Mouse (Mus musculus) fat pad, adult 2 months (tissue): Measurements from ENCODE around the gene Rasl11b.

Experiments used
- DNase-seq: peaks from one replicate; pipeline ENCODE4 v3.0.0-alpha.2; 2011; ENCODE audit warnings: low read depth, low spot score; ENCODE audit errors: extremely low read depth

Rasl11b gene

DNA sequence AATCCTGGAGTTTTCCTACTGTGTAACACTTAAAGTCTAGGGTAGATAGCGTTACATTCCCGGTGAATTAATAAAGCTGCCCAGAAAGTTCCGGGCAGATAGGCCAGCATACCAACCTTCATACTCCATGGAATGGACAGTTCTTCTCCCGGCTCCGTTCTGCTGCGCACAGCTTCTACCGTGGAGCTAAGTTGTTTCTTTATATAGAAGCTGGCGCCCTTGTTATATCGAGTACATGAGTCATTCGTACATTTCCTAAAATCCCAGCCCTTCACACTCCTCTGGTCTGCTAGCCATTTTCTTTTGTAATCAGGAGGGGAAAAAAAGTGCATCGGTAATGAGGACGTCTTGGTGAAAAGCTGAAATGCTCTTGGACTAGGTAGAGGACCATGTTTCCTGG, 7.0 kb upstream of the Rasl11b start:
- no peak for DNase-seq

- DNase-seq = no peak
These were observed 6.2 kb upstream of the Rasl11b start for GRCm38 (mm10) chr5:74188886-74189285.

GRCm38 (mm10) chr5:74189484-74190160, 5.5 kb upstream of the Rasl11b start:
- DNase-seq = no peak

DNA sequence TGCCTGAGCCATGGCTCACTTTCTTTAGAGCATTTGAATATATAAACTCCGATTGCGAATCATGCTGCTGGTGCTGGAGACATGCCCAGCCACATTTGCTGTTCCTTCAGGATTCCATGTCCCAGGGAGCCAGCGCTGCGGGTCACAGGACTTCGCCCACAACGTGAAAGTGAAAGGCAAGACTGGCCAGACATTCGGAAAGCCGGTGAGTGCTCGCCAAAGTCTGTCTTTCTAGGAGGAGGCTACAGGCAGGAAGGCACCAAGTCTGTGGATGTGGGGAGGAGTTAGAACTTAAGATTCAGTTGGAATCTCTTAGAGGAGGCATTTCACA, 5.0 kb upstream of the Rasl11b start:
- DNase-seq = no peak

- no peak for DNase-seq
These were observed 4.2 kb upstream of the Rasl11b start for GRCm38 (mm10) chr5:74190911-74191310.

DNA sequence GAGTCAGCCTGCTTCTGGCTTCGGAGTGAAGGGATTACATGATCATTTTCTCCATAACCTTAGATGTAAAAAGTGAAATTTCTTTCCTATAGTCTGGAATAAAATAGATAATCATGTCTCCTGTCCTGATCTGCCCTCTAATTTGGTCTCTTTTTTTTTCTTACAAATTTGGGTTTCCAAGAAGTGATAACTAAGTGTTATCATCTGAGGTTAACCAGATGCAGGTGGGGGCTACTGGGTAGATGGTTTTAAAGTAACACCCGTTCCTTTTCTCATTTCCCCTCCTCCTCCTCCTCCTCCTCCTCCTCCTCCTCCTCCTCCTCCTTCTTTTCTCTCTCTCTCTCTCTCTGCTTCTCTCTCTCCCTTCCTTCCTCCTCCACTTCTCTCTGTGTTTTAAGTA, 2.1 kb upstream of the Rasl11b start:
- no peak for DNase-seq

DNA sequence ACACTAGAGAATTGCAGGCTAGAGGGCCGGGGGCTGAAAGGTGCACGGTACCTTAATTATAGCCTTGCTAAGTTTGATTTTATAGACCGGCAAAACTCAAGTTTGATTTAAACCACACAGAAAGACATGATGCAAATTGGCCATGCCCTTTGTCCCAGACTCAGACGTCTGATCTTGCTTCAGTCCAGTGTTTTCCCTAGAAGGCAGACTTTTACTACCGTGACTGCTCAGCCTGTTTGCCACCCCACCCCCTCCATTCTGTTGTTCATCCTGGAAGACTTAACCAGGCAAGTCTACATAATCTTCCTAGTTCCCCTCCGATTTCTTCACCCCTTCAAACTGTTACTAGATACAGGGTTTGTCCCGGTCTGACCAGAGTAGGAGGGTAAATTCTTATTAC, 1.5 kb upstream of the Rasl11b start:
- DNase-seq = no peak

DNA sequence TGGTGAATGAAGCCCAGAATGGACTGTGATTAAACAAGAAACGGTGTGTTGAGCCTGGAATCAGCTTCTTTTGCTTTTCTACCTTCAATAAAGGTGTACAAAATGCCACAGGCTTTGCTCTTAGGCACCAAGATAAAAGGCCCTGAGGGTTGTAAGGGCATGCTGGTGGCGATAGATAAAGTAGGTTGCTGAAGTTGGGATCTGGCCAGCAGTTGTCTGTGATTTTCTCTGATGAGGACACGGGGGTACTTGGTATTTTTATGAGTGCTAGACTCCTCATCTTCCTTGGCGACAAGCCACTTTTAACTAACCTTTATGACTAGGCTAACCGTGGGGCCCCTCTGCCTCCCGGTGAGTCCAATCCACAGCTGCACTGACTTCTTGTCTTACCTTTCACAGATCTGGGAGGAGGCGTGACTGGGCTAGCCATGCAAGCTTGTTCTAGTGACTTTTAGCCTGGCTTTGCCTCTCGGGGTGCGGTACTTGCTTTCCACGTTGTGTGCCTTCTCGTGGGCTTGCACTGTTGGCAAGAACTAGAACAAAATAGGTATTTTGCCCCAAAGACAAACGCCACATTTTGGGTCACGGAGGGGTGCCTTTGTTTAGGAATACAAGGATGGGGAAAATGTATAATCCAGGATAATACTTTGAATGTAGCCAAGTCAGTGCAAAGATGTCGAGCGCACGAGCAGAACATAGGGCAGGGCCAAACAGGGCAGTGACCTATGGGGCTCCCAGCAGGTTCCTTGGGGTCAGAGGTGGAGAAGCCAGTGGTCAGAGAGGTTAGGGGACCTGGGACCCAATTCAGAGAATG, 852 bp upstream of the Rasl11b start:
- no peak for DNase-seq

GRCm38 (mm10) chr5:74195614-74196306, 674 bp downstream of the Rasl11b start:
- no peak for DNase-seq

DNA sequence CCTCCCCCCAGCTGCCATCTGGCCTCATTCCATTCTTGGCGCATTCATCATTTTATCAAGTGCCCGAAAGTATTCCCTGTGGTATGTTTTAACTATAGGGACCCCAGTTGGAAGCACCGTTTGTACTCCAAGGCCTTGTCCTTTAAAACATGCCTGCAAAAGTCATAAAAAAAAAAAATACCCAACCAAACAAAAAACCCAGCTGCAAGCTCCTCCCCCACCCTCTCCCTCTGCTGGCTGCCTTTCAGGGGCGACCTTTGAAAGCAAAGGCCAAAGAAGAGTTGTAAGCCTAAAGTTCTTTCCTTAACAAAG, 1.2 kb downstream of the Rasl11b start:
- DNase-seq = no peak

- DNase-seq = no peak
These were observed 2.6 kb downstream of the Rasl11b start for GRCm38 (mm10) chr5:74197541-74198330.

- DNase-seq = no peak
These were observed 3.4 kb downstream of the Rasl11b start for GRCm38 (mm10) chr5:74198446-74198845.

GRCm38 (mm10) chr5:74199793-74200192, 4.7 kb downstream of the Rasl11b start:
- DNase-seq = no peak

- DNase-seq = no peak
These were observed 5.4 kb downstream of the Rasl11b start for GRCm38 (mm10) chr5:74200481-74200880.

DNA sequence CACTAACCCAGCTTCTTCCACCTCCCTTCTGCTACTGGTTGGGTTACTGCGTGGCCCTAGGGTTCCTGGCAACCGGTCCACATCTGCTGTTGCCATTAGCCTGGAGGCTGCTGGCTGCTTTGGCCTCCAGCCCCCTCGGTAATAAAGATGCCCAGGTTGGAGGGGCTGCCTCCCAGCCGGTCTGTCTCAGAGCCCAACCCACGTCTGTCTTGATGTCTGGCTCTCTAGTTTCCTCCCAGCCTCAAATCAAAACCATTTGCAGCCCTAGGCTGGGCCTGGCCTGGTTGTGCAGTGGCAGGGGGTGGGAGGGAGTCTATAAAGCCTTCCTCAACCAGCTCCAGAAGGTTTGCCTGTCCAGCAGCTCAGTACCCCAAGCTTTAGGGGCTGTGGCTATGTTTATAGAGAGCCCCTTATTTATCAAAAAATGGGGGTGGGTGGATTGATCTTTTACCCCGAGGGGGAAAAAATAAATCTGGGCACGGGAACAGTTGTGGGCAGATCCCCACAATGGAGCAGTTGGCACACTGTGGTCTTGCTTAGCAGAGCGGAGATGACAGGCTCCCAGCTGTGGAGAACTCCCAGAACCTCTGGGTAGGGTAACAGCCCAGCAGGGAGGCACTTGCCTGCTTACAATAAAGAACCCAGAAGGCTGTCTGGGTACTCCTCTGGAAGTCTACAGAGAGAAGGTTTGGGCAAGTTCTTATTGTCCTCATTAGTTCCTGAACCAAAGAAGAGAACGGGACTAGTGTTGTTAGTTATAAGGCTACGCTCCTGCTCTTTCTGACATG, 6.7 kb downstream of the Rasl11b start:
- no peak for DNase-seq

DNA sequence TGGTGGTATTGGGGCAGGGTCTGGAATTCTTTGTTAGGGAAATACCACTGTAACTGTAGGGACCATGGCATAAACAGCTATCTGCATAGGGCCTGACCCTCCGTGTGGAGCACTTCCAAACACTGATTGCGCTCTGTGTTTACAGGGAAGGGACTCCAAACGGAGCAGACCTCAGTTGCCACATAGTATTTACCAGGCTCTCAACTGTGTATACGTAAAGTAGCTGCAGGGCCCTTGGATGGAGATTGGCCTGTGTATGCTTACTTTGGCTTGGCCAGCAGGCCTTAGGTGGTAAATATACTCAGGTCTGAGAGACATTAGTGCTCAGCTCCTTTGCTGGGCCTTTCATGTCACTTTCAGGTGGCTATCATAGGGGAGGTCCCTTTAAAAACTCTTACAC, 7.4 kb downstream of the Rasl11b start:
- no peak for DNase-seq

DNA sequence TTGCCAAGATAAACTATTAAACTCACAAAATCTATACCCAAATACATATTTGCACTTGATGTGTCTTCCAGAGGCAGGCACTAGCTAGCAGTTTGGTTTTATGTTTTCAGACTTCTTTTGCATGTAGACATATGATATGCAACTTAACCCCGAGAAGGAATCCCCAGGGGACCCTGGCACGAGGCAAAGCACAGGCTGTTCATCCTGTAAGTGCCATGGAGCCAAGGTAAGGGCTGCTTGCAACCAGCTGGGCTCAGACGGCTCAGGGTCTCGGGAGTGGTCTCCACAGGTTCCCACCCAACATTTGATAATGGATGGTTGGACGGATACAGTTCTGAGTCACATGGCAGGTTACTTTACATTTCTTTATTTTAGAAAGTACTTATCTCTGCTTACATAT, 9.4 kb downstream of the Rasl11b start:
- DNase-seq = no peak

- no peak for DNase-seq
These were observed 10.4 kb downstream of the Rasl11b start for GRCm38 (mm10) chr5:74205509-74205908.

- DNase-seq = no peak
These were observed 11.0 kb downstream of the Rasl11b start for GRCm38 (mm10) chr5:74206038-74206437.

GRCm38 (mm10) chr5:74206649-74207048, 11.6 kb downstream of the Rasl11b start:
- no peak for DNase-seq

DNA sequence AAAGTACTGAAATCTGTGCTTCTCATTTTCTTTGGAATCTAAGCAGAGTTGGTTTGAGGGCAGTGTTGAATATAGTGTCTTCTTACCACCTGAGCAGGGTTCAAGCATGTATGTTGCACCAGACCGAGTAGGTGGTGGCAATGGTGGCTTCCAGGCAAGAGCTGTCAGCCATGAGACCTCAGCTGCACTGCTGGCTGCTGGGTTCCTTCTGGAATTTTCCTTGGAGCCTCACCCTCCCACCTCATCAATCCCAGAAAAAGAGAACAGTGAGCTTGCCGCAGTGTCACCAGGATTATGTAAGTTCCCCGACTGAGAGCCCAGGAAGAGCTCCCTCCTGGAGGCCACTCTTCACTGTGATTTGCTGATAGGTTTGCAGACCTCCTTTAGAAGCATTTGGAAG, 12.1 kb downstream of the Rasl11b start:
- no peak for DNase-seq
